Mouse (Mus musculus): ENCODE data around the gene Bicc1.

GRCm38 (mm10) chr10:71114260-71114920 is 45.1 kb downstream of the Bicc1 start:
- TF ChIP-seq POLR2A (IDR thresholded peaks at IDR 0.05; ENCODE audit: control insufficient read depth, extremely low read depth, insufficient read depth, low read length, poor library complexity) (no peak), CTCF (IDR thresholded peaks at IDR 0.05; ENCODE audit: borderline replicate concordance, control insufficient read depth, extremely low read depth, insufficient read depth, low read length, poor library complexity) (no peak)
